Mouse (Mus musculus) lung, adult 2 months (tissue): ENCODE measurements around the gene Wdhd1.

Source experiments
- CTCF ChIP-seq: fragments of 200-500 bp; IDR thresholded peaks from 2 replicates; pipeline ENCODE4 v1.5.1; 2011; ENCODE audit warnings: mild to moderate bottlenecking, low read length, control low read depth; ENCODE audit not compliant: insufficient read depth
- POLR2A ChIP-seq: fragments of 200-500 bp; IDR thresholded peaks from 2 replicates; pipeline ENCODE4 v1.6.1; 2011; ENCODE audit warnings: low read depth, mild to moderate bottlenecking, control low read depth, low read length, borderline replicate concordance; ENCODE audit errors: extremely low read depth

GRCm38 (mm10) chr14:47298819-47299261, 22.2 kb upstream of the Wdhd1 start:
- TF ChIP-seq CTCF (no peak), POLR2A (no peak)
